Mouse (Mus musculus): ENCODE measurements around the gene Erc2.

Gene Erc2

DNA sequence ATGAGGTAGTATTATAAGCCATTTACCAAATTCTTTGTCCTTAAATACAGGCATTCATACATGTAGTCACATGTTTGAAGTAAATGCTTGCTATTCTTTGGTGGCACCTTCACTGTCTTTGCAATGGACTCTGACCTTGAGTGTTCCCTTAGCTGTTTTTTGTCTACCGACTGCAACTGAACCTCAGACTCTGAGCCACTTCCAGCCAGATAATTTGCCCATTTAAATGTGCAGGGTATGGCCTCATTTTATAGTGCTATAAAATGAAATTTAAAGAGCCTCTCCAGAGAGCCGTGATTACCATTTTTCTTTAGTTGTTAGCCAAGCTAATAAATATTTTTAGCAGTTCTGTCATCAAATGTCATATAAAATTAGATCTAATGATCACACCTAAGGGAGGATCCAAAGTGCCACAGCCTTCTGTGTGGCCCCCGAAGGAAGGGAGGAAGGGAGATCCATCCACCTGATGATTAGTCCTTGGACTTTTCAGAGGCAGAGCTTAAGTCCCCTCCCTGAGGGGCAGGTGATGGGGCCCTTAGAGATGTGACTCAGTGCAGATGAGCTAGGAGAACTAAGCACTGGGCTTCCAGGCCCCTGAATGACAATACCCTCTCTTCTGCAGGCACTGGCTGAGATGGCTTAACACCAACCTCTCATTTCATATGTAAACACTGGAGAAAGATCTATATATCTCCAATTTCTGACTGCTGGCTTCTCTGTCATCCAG lies 439.6 kb downstream of the Erc2 start:
- no peak for DNase-seq (ENCODE audit: low read depth)

DNA sequence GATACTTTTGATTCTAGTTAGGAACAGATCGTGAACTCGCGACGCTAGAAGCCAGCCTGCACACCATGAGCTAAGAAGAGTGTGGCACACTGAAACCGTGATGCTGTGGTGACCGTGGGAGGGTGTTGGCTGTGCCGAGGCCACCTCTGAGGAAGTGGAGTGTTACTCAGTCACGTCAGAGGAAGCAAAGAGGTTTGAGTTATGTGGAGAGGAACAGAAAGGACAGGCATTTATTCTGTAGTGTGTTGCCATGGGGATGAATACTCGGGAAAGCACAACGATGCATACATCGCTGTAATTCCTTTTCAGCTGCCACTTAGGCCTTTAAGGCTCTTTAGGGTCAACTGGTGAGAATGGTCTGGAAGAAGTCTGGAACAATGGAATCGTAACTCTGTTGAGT lies 445.8 kb downstream of the Erc2 start:
- DNase-seq (ENCODE audit: low read depth): no peak

GRCm38 (mm10) chr14:28069826-28070225 lies 447.6 kb downstream of the Erc2 start:
- DNase-seq (ENCODE audit: low read depth): no peak

GRCm38 (mm10) chr14:28072561-28072960 lies 450.3 kb downstream of the Erc2 start:
- no peak for DNase-seq (ENCODE audit: low read depth)

DNA sequence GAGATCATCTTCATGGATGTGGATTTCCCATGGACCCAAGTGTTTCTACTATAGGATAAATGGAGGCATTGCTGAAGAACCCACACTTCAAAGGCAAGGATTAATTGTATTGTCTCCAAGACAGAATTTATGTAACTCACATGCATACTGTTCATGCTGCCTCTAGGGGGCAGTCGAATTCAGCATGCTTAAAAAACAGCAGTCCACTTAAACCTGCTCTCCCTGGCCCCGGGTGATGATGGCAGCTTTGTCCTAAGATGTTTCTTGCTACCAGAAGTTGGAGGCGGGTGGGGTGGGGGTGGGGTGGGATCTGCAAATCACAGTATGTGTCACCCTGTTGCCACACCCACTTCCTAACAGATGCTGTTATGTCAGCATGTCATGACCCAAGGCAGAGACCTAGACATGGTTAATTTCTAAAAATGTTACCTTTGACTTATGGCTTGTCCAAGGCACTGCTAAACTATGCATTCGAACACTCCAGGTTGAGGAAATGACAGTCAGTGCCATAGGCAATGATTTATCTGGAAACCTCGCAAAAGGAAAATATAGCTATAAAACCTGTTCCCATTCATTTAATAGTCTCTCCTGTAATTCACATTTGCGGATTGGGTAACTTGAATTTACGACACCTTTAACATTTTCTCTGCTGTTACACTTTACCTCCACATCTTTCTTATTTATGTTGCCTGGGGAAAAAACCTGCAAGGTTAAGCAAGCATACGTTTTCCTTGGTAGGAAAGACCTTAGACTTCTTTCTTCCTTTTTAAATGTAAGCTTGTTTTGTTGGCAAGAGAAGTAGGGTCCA lies 467.6 kb downstream of the Erc2 start:
- DNase-seq (ENCODE audit: low read depth): peak; percentile 1

DNA sequence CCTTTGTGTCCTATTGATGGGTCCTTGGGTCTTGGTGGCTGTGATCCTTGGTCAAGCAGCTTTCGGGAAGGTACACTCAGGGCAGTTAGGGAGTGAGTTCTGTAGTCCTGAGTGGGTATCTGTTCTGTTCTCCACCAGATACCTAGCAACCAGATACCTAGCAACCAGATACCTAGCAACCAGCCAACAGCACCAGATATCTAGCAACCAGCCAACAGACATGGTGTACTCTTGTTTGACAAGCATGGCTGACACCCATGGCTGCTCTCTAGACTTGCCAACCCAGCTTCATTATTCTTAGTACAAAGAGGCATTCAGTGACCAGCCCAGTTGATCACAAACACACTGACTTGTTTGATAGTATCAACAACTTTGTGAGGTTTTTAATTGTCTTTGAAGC lies 469.1 kb downstream of the Erc2 start:
- no peak for DNase-seq (ENCODE audit: low read depth)

- DNase-seq (ENCODE audit: low read depth): no peak
Observed at GRCm38 (mm10) chr14:28093214-28093613, 471.0 kb downstream of the Erc2 start.

DNA sequence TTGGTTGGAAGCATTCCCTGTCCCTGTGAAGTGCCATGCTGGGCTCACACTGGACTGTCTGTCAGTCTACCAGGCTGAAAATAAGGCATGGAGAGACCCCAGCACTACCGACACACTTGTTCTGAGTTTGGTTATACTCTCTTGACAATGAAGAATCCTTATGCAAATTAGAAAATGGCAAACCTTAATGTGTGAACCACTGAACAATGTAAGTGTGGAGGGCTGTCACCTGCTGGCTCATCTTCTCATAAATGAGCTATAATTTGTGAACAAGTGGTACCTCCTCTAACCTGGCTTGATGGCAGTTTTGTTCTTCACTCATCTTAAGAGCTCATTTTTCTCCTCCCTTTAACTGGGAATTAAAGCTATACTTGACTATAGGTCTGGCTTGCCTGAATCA lies 471.7 kb downstream of the Erc2 start:
- DNase-seq (ENCODE audit: low read depth): no peak

DNA sequence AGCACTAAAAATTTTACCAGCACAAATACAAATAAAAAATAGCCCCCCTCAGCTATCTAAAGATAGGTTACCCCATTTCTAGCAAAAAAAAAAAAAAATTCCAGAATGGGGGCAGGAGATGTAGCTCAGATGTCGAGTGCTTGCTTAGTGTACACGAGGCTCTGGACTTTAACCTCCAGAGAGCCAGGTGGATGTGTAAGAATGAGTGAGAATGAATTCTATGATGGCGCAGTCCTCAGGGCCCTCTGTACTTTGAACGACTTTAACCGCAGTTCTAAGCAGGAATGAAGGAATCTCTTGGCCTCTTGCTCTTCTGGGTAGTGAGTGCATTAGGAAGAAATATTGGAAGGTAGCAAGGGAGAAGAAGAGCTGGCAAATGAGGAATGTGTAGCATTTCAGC lies 476.9 kb downstream of the Erc2 start:
- no peak for DNase-seq (ENCODE audit: low read depth)

DNA sequence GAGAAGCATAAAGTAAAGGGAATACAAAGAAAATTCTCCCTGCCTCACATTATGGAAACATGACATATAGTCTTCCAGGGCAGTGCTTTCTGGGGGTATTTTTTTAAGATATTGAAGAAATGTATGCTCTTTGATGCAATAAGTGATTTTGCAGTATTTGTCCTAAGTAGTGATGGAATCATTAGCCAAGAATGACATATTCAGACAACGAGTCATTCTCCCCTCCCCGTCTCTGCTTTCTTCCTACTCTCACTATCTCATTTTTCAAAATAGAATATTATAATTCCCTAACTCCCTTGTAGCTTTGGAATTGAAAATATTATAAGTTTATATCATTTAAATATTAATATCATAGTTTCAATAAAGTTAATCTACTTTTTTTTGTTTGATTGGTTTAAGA lies 490.9 kb downstream of the Erc2 start:
- no peak for DNase-seq (ENCODE audit: low read depth)

- no peak for DNase-seq (ENCODE audit: low read depth)
Observed at GRCm38 (mm10) chr14:28120851-28121250, 498.6 kb downstream of the Erc2 start.

DNA sequence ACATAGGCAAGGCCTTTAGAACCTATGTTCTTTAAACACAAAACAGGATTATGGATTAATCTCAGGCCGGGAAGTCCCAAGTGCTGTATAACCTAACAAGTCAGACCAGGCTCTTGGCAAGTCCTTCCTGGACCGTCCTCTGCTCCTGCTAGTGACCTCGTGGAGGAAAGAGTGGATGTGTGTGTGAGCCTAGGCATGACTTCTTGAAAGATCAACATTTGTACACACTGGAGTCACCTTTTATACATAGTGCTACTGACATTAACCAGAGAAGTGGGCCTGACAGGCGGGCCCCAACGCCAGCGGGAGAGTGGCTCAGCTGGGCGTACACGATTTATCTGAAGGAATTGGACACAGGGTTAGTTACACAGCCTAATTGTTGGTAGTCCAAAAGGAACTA lies 504.6 kb downstream of the Erc2 start:
- DNase-seq (ENCODE audit: low read depth): no peak

- DNase-seq (ENCODE audit: low read depth): no peak
Observed at GRCm38 (mm10) chr14:28128999-28129398, 506.8 kb downstream of the Erc2 start.

- DNase-seq (ENCODE audit: low read depth): no peak
Observed at GRCm38 (mm10) chr14:28143998-28144397, 521.8 kb downstream of the Erc2 start.

- no peak for DNase-seq (ENCODE audit: low read depth)
Observed at GRCm38 (mm10) chr14:28147201-28147600, 525.0 kb downstream of the Erc2 start.

GRCm38 (mm10) chr14:28150942-28151341 lies 528.7 kb downstream of the Erc2 start:
- no peak for DNase-seq (ENCODE audit: low read depth)

GRCm38 (mm10) chr14:28155706-28156105 lies 533.5 kb downstream of the Erc2 start:
- DNase-seq (ENCODE audit: low read depth): no peak

- no peak for DNase-seq (ENCODE audit: low read depth)
Observed at GRCm38 (mm10) chr14:28160852-28161251, 538.6 kb downstream of the Erc2 start.

DNA sequence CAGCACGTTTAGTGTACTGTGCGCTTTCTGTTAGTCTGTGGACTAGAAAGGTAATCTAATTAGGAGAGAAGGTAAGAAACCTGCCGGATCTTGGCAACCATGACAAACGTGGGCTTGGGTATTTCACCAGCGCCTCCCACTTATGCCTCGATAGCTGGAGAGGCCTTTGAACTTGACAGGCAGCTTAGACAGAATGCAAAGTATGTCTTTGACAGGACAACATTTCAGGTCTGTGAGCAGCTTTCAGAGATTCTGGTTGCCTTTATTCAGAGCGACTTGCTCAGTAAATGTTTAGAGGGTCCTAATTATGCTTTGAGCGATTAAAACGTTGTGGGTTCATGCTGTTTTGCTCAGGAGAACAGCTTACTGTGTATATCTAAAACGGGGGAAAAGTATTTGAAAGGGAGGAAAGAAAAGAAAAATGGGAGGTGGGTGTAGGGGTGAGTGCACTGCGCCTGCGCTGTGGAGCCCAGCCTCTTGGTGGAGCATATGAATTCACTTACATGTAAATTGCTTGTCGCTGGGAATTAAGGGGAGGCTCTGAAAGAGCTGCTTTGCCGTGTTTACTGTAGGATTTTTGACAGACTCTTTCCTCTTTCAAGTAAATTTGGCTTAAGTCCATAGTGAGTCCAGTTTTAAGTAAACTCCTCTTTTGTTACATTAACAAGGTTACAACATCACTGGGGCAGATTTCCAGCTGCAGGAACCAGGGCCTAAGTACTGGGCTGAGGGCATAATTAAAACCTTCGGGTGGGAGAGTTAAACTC lies 542.6 kb downstream of the Erc2 start:
- DNase-seq (ENCODE audit: low read depth): no peak

DNA sequence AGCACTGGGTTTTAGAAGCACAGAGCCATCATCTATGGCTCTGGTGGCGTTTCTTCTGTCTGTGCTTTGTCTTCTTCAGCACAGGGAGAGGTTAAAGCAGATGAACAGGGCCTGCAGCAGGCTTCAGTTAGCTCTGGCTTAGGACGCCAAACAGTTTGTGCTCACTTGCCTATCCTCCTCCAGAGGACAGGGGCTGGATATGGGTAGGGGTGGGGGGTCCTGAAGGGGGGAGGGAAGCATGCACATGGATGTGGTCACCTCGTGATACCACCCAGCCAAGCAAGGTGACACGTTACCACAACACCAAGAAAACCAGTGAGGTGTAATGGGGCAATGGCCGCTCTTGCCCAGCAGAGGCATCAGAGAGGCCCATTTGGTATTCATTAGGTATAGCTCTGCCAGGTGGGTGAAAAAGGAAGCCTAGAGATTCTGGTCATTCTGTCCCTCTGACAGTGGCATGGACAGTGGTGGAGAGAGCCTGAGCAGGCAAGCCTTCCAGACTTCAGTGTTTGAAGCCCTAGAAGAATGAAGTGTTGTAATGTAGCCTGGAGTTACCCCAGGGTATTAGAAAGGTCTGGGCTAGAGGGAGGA lies 543.5 kb downstream of the Erc2 start:
- no peak for DNase-seq (ENCODE audit: low read depth)

GRCm38 (mm10) chr14:28170711-28171110 lies 548.5 kb downstream of the Erc2 start:
- no peak for DNase-seq (ENCODE audit: low read depth)

DNA sequence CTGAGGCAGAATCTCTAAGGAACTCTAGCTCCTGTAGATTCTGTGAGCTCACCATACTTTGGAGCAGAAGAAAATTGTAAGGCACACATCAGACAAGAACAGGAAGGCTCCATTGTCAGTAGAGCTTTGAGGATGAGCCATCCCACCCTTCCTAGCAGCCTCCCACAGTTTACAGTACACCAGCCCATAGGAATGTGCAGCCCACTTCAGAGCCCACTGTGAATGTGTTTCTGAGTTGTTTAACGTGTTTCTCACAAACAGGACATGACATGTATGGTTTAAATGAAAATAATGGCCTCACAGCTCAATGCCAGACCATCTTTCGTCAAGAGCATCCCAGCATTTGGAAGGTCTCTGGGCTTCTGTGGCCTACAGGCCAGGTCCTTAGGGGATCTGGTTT lies 549.1 kb downstream of the Erc2 start:
- no peak for DNase-seq (ENCODE audit: low read depth)

Measured in c-Kit-positive CD71-negative TER-119-negative erythroid progenitor cells, embryonic 14.5 days (primary cell).